Mouse (Mus musculus) liver, embryonic 11.5 days (tissue): ENCODE results near the gene Tnpo3. TPM values are rescaled to one million over a fixed set of nuclear protein-coding genes. Genes with fewer than 3 reads are reported as not detected.
A peak's percentile ranks its signal among the peaks of the same experiment; 100 is the strongest.

Experiments used
- ATAC-seq: fragments of 200-750 bp; cut with Nextera tagmentation; replicated peaks from 2 replicates; pipeline ENCODE4 v1.8.0; 2017; ENCODE audit warnings: moderate number of reproducible peaks, mild to moderate bottlenecking, moderate TSS enrichment, moderate library complexity; ENCODE audit not compliant: low FRiP score
- DNase-seq: peaks from one replicate; pipeline ENCODE4 v3.0.0-alpha.2; 2017; ENCODE audit warnings: low spot score
- H3K27ac ChIP-seq: fragments of 300-500 bp; sonication (generic); 2 replicates; pipeline ENCODE4 v1.5.1; 2014; ENCODE audit warnings: mild to moderate bottlenecking, low read depth, low read length, control low read depth
- H3K27me3 ChIP-seq: fragments of 300-500 bp; sonication (generic); replicated peaks from 2 replicates; pipeline ENCODE4 v1.6.1; 2014; ENCODE audit warnings: low read length, mixed read lengths; ENCODE audit not compliant: control insufficient read depth, insufficient read depth
- H3K36me3 ChIP-seq: fragments of 300-500 bp; sonication (generic); 2 replicates; pipeline ENCODE4 v1.6.1; 2014; ENCODE audit warnings: mild to moderate bottlenecking, low read length, moderate library complexity, mixed read lengths; ENCODE audit not compliant: control insufficient read depth, insufficient read depth
- H3K4me1 ChIP-seq: fragments of 300-500 bp; sonication (generic); replicated peaks from 2 replicates; pipeline ENCODE4 v1.6.1; 2014; ENCODE audit warnings: low read length, mixed read lengths; ENCODE audit not compliant: control insufficient read depth, insufficient read depth
- H3K4me2 ChIP-seq: fragments of 300-500 bp; sonication (generic); 2 replicates; pipeline ENCODE4 v1.6.1; 2014; ENCODE audit warnings: mild to moderate bottlenecking, control low read depth, moderate library complexity
- H3K4me3 ChIP-seq: fragments of 300-500 bp; sonication (generic); 2 replicates; pipeline ENCODE4 v1.5.1; 2014; ENCODE audit warnings: low read depth, low read length, control low read depth
- H3K9ac ChIP-seq: fragments of 300-500 bp; sonication (generic); 2 replicates; pipeline ENCODE4 v1.6.1; 2014; ENCODE audit warnings: low read depth, low read length, control low read depth
- H3K9me3 ChIP-seq: fragments of 300-500 bp; sonication (generic); 2 replicates; pipeline ENCODE4 v1.6.1; 2016; ENCODE audit warnings: low read length, inconsistent platforms, mixed read lengths; ENCODE audit not compliant: control insufficient read depth
- WGBS: fragments of 180-500 bp; shearing (Covaris S2); extraction: QIAGEN DNeasy Blood & Tissue Kit; methylation state at CpG from one replicate; pipeline ENCODE4 v1.1.7; 2014; 5-methylcytosine and 5-hydroxymethylcytosine counted together
- polyA plus RNA-seq: library from polyadenylated mRNA; unstranded; fragments of >200 nt; fragmentation: Nextera tagmentation; extraction: Ambion mirVana; gene quantifications from 2 replicates; pipeline ENCODE4 v1.2.1, GENCODE M21; 2014

Gene Tnpo3
- polyA plus RNA-seq, 1 experiment from 2014 or later, result 86.5 TPM

GRCm38 (mm10) chr6:29527361-29528164, 82.1 kb downstream of the Tnpo3 start:
- H3K9me3 ChIP-seq, result no peaks in the 10 kb centered on the region
- peak overlapping the region; percentile 83 for H3K4me2 ChIP-seq
- H3K4me1 ChIP-seq, result peaks cover 12% of the 10 kb centered on the region
- H3K36me3 ChIP-seq, result no peaks in the 10 kb centered on the region
- no peak for ATAC-seq
- H3K27me3 ChIP-seq, result peaks cover 38% of the 10 kb centered on the region
- H3K4me3 ChIP-seq, result peak overlapping the region; percentile 58
- no peak for DNase-seq
- no peak overlapping the region for H3K9ac ChIP-seq
- WGBS, result 5% methylated on average over 34 of the region's 34 CpGs
- no peak overlapping the region for H3K27ac ChIP-seq

- H3K4me1 ChIP-seq, result peaks cover 12% of the 10 kb centered on the region
- H3K9ac ChIP-seq, result peak within 1 kb of the TSS; percentile 27; the same call in 1 of the 2 replicates
- no peak within 1 kb of the TSS for H3K27ac ChIP-seq
- H3K9me3 ChIP-seq, result no peaks in the 10 kb centered on the region
- ATAC-seq (peak; percentile 56), DNase-seq (peak; percentile 65)
- H3K27me3 ChIP-seq, result peaks cover 38% of the 10 kb centered on the region
- H3K4me3 ChIP-seq, result peak within 1 kb of the TSS; percentile 58
- no peaks in the 10 kb centered on the region for H3K36me3 ChIP-seq
- WGBS, result under 1% methylated on average over 94 of the region's 96 CpGs
- H3K4me2 ChIP-seq, result peak within 1 kb of the TSS; percentile 83
Observed at GRCm38 (mm10) chr6:29526281-29527251, 83.1 kb downstream of the Tnpo3 start, which contains the start of gene Irf5. Gene Irf5, plus strand, starts transcription at chr6:29526625.

GRCm38 (mm10) chr6:29525256-29525655, 84.4 kb downstream of the Tnpo3 start:
- Histone ChIP-seq H3K4me1 (peaks cover 12% of the 10 kb centered on the region), H3K9me3 (no peaks in the 10 kb centered on the region), H3K4me2 (no peak overlapping the region), H3K27me3 (peaks cover 38% of the 10 kb centered on the region), H3K27ac (no peak overlapping the region), H3K36me3 (no peaks in the 10 kb centered on the region), H3K9ac (no peak overlapping the region), H3K4me3 (no peak overlapping the region)
- 67% methylated on average over 6 of the region's 6 CpGs for WGBS
- DNase-seq (no peak), ATAC-seq (no peak)

- Histone ChIP-seq H3K4me2 (no peak overlapping the region), H3K27me3 (peaks cover 30% of the 10 kb centered on the region), H3K36me3 (no peaks in the 10 kb centered on the region), H3K4me1 (peaks cover 7% of the 10 kb centered on the region), H3K9ac (no peak overlapping the region), H3K4me3 (no peak overlapping the region), H3K9me3 (no peaks in the 10 kb centered on the region), H3K27ac (no peak overlapping the region)
- DNase-seq (no peak), ATAC-seq (no peak)
- WGBS, result 30% methylated on average over 6 of the region's 6 CpGs
Observed at GRCm38 (mm10) chr6:29524034-29524489, 85.6 kb downstream of the Tnpo3 start.

- H3K36me3 ChIP-seq, result no peaks in the 10 kb centered on the region
- no peak for ATAC-seq
- H3K4me3 ChIP-seq, result no peak overlapping the region
- WGBS, result 59% methylated on average over 12 of the region's 12 CpGs
- peaks cover 26% of the 10 kb centered on the region for H3K27me3 ChIP-seq
- H3K27ac ChIP-seq, result peak overlapping the region; percentile 21; the same call in 1 of the 2 replicates
- no peak overlapping the region for H3K4me2 ChIP-seq
- no peaks in the 10 kb centered on the region for H3K9me3 ChIP-seq
- no peak for DNase-seq
- peaks cover 6% of the 10 kb centered on the region; the same call in 1 of the 2 replicates for H3K4me1 ChIP-seq
- no peak overlapping the region for H3K9ac ChIP-seq
Observed at GRCm38 (mm10) chr6:29523301-29524033, 86.2 kb downstream of the Tnpo3 start.

- Histone ChIP-seq H3K4me3 (no peak overlapping the region), H3K9me3 (no peaks in the 10 kb centered on the region), H3K4me1 (peaks cover 6% of the 10 kb centered on the region; the same call in 1 of the 2 replicates), H3K27me3 (peaks cover 19% of the 10 kb centered on the region), H3K27ac (no peak overlapping the region; the same call in 1 of the 2 replicates), H3K9ac (no peak overlapping the region), H3K4me2 (no peak overlapping the region), H3K36me3 (no peaks in the 10 kb centered on the region)
- DNase-seq (no peak), ATAC-seq (no peak)
- WGBS, result 56% methylated on average over 6 of the region's 6 CpGs
Observed at GRCm38 (mm10) chr6:29522626-29523300, 86.9 kb downstream of the Tnpo3 start.

GRCm38 (mm10) chr6:29517139-29517538, 92.5 kb downstream of the Tnpo3 start:
- H3K9ac ChIP-seq, result no peak overlapping the region
- no peaks in the 10 kb centered on the region; the same call in 1 of the 2 replicates for H3K27me3 ChIP-seq
- DNase-seq (no peak), ATAC-seq (peak; percentile 39)
- H3K4me2 ChIP-seq, result no peak overlapping the region
- no peak overlapping the region for H3K4me3 ChIP-seq
- H3K9me3 ChIP-seq, result no peaks in the 10 kb centered on the region
- H3K36me3 ChIP-seq, result no peaks in the 10 kb centered on the region
- no peak overlapping the region for H3K27ac ChIP-seq
- H3K4me1 ChIP-seq, result peaks cover 8% of the 10 kb centered on the region
- 7% methylated on average over 5 of the region's 5 CpGs for WGBS
